Mouse (Mus musculus) heart, embryonic 12.5 days (tissue): ENCODE measurements around the gene Gm1043. TPM values are rescaled to one million over a fixed set of nuclear protein-coding genes. Genes with fewer than 3 reads are reported as not detected.

Experiments used
- ATAC-seq: fragments of 200-750 bp; cut with Nextera tagmentation; 2 replicates; pipeline ENCODE4 v1.8.0; 2017; ENCODE audit warnings: moderate TSS enrichment, moderate library complexity; ENCODE audit not compliant: insufficient number of reproducible peaks, low FRiP score
- H3K27ac ChIP-seq: fragments of 300-500 bp; sonication (generic); 2 replicates; pipeline ENCODE4 v1.5.1; 2016; ENCODE audit warnings: mild to moderate bottlenecking, moderate library complexity; ENCODE audit not compliant: poor library complexity, severe bottlenecking
- H3K27me3 ChIP-seq: fragments of 300-500 bp; sonication (generic); replicated peaks from 2 replicates; pipeline ENCODE4 v1.6.1; 2016; ENCODE audit warnings: mild to moderate bottlenecking, moderate library complexity
- H3K36me3 ChIP-seq: fragments of 300-500 bp; sonication (generic); 2 replicates; pipeline ENCODE4 v1.6.1; 2016; ENCODE audit warnings: mild to moderate bottlenecking, moderate library complexity
- H3K4me1 ChIP-seq: fragments of 300-500 bp; sonication (generic); replicated peaks from 2 replicates; pipeline ENCODE4 v1.6.1; 2016; ENCODE audit warnings: mild to moderate bottlenecking
- H3K4me2 ChIP-seq: fragments of 300-500 bp; sonication (generic); 2 replicates; pipeline ENCODE4 v1.6.1; 2016; ENCODE audit warnings: mild to moderate bottlenecking, moderate library complexity
- H3K4me3 ChIP-seq: fragments of 300-500 bp; sonication (generic); 2 replicates; pipeline ENCODE4 v1.5.1; 2016; ENCODE audit warnings: mild to moderate bottlenecking
- H3K9ac ChIP-seq: fragments of 300-500 bp; sonication (generic); 2 replicates; pipeline ENCODE4 v1.6.1; 2016; ENCODE audit warnings: mild to moderate bottlenecking, moderate library complexity
- H3K9me3 ChIP-seq: fragments of 300-500 bp; sonication (generic); replicated peaks from 2 replicates; pipeline ENCODE4 v1.6.1; 2016; ENCODE audit warnings: mild to moderate bottlenecking, moderate library complexity
- WGBS: fragments of 180-500 bp; shearing (Covaris S2); methylation state at CpG from one replicate; pipeline ENCODE4 v1.1.7; 2016; 5-methylcytosine and 5-hydroxymethylcytosine counted together
- polyA plus RNA-seq: library from polyadenylated mRNA; unstranded; fragments of >200 nt; fragmentation: Nextera tagmentation; extraction: Ambion mirVana; gene quantifications from 2 replicates; pipeline ENCODE4 v1.2.1, GENCODE M21; 2016

Gm1043 gene
- polyA plus RNA-seq, 1 experiment from 2014 or later: not detected

GRCm38 (mm10) chr5:37177061-37177460, 91.9 kb downstream of the Gm1043 start:
- Histone ChIP-seq H3K9me3 (0 out of 2 replicates have a peak, but pooled peaks cover 5% of the 10 kb centered on the region), H3K4me1 (peaks cover 6% of the 10 kb centered on the region), H3K36me3 (no peaks in the 10 kb centered on the region), H3K27me3 (peaks cover 34% of the 10 kb centered on the region; the same call in 1 of the 2 replicates), H3K4me3 (no peak overlapping the region), H3K4me2 (no peak overlapping the region), H3K9ac (no peak overlapping the region), H3K27ac (no peak overlapping the region)
- ATAC-seq: no peak
- 73% methylated on average over 7 of the region's 7 CpGs for WGBS

- WGBS: 61% methylated on average over 4 of the region's 4 CpGs
- H3K27ac ChIP-seq: no peak overlapping the region
Observed at GRCm38 (mm10) chr5:37178811-37179210, 93.6 kb downstream of the Gm1043 start.

GRCm38 (mm10) chr5:37179872-37180271, 94.7 kb downstream of the Gm1043 start:
- Histone ChIP-seq H3K9me3 (0 out of 2 replicates have a peak, but pooled peaks cover 5% of the 10 kb centered on the region), H3K27ac (no peak overlapping the region), H3K27me3 (peaks cover 23% of the 10 kb centered on the region), H3K4me3 (no peak overlapping the region), H3K4me2 (no peak overlapping the region), H3K36me3 (no peaks in the 10 kb centered on the region), H3K4me1 (no peaks in the 10 kb centered on the region), H3K9ac (no peak overlapping the region)
- 87% methylated on average over 9 of the region's 9 CpGs for WGBS
- no peak for ATAC-seq

More at GRCm38 (mm10) chr5:37178811-37179210, 93.6 kb downstream of the Gm1043 start:
- no peaks in the 10 kb centered on the region for H3K36me3 ChIP-seq
- peaks cover 25% of the 10 kb centered on the region; the same call in 1 of the 2 replicates for H3K27me3 ChIP-seq
- H3K9ac ChIP-seq: no peak overlapping the region
- no peaks in the 10 kb centered on the region for H3K4me1 ChIP-seq
- H3K4me2 ChIP-seq: no peak overlapping the region
- no peak overlapping the region for H3K4me3 ChIP-seq
- H3K9me3 ChIP-seq: 0 out of 2 replicates have a peak, but pooled peaks cover 5% of the 10 kb centered on the region
- ATAC-seq: no peak

GRCm38 (mm10) chr5:37180624-37181023, 95.5 kb downstream of the Gm1043 start:
- WGBS: 33% methylated on average over 1 of the region's 1 CpGs
- Histone ChIP-seq H3K4me3 (no peak overlapping the region), H3K4me2 (no peak overlapping the region), H3K4me1 (no peaks in the 10 kb centered on the region), H3K27ac (no peak overlapping the region), H3K36me3 (no peaks in the 10 kb centered on the region), H3K9me3 (0 out of 2 replicates have a peak, but pooled peaks cover 5% of the 10 kb centered on the region), H3K27me3 (peaks cover 21% of the 10 kb centered on the region), H3K9ac (no peak overlapping the region)
- ATAC-seq: no peak

GRCm38 (mm10) chr5:37184605-37185004, 99.4 kb downstream of the Gm1043 start:
- Histone ChIP-seq H3K4me1 (no peaks in the 10 kb centered on the region), H3K27ac (no peak overlapping the region), H3K4me3 (no peak overlapping the region), H3K9ac (no peak overlapping the region), H3K9me3 (0 out of 2 replicates have a peak, but pooled peaks cover 5% of the 10 kb centered on the region), H3K27me3 (peaks cover 21% of the 10 kb centered on the region), H3K36me3 (no peaks in the 10 kb centered on the region), H3K4me2 (no peak overlapping the region)
- 64% methylated on average over 7 of the region's 7 CpGs for WGBS
- ATAC-seq: no peak

- Histone ChIP-seq H3K4me1 (no peaks in the 10 kb centered on the region), H3K4me3 (no peak overlapping the region), H3K4me2 (no peak overlapping the region), H3K27ac (no peak overlapping the region), H3K9me3 (no peaks in the 10 kb centered on the region), H3K27me3 (peaks cover 50% of the 10 kb centered on the region), H3K9ac (no peak overlapping the region), H3K36me3 (no peaks in the 10 kb centered on the region)
- no peak for ATAC-seq
- 75% methylated on average over 5 of the region's 5 CpGs for WGBS
Observed at GRCm38 (mm10) chr5:37190378-37190777, 105.2 kb downstream of the Gm1043 start.

- Histone ChIP-seq H3K36me3 (no peaks in the 10 kb centered on the region), H3K9ac (no peak overlapping the region), H3K27me3 (peaks cover 63% of the 10 kb centered on the region), H3K9me3 (no peaks in the 10 kb centered on the region), H3K4me3 (no peak overlapping the region), H3K4me1 (peaks cover 28% of the 10 kb centered on the region), H3K27ac (no peak overlapping the region), H3K4me2 (no peak overlapping the region)
- ATAC-seq: no peak
- WGBS: 84% methylated on average over 8 of the region's 8 CpGs
Observed at GRCm38 (mm10) chr5:37196196-37196595, 111.0 kb downstream of the Gm1043 start.

GRCm38 (mm10) chr5:37196666-37197250, 111.6 kb downstream of the Gm1043 start:
- Histone ChIP-seq H3K4me3 (no peak overlapping the region), H3K36me3 (no peaks in the 10 kb centered on the region), H3K4me2 (no peak overlapping the region), H3K27ac (no peak overlapping the region), H3K9me3 (no peaks in the 10 kb centered on the region), H3K27me3 (peaks cover 57% of the 10 kb centered on the region), H3K9ac (no peak overlapping the region), H3K4me1 (peaks cover 28% of the 10 kb centered on the region)
- 59% methylated on average over 10 of the region's 10 CpGs for WGBS
- ATAC-seq: no peak

- H3K4me1 ChIP-seq: peaks cover 28% of the 10 kb centered on the region
- no peak overlapping the region for H3K4me3 ChIP-seq
- H3K4me2 ChIP-seq: no peak overlapping the region
- H3K27ac ChIP-seq: no peak overlapping the region
- H3K36me3 ChIP-seq: no peaks in the 10 kb centered on the region
- WGBS: 68% methylated on average over 3 of the region's 3 CpGs
- ATAC-seq: no peak
- peaks cover 56% of the 10 kb centered on the region for H3K27me3 ChIP-seq
- no peak overlapping the region for H3K9ac ChIP-seq
- H3K9me3 ChIP-seq: no peaks in the 10 kb centered on the region
Observed at GRCm38 (mm10) chr5:37197423-37197822, 112.3 kb downstream of the Gm1043 start.

GRCm38 (mm10) chr5:37198011-37198688, 113.0 kb downstream of the Gm1043 start:
- Histone ChIP-seq H3K4me1 (peaks cover 28% of the 10 kb centered on the region), H3K36me3 (no peaks in the 10 kb centered on the region), H3K4me2 (no peak overlapping the region), H3K4me3 (no peak overlapping the region), H3K9ac (no peak overlapping the region), H3K27ac (0 out of 2 replicates have a peak overlapping the region, but pooled peaks have one; percentile 13), H3K27me3 (peaks cover 54% of the 10 kb centered on the region), H3K9me3 (no peaks in the 10 kb centered on the region)
- ATAC-seq: peak; percentile 70
- 25% methylated on average over 2 of the region's 2 CpGs for WGBS

- no peak overlapping the region for H3K4me3 ChIP-seq
- H3K4me2 ChIP-seq: no peak overlapping the region
- H3K27ac ChIP-seq: no peak overlapping the region
- no peaks in the 10 kb centered on the region for H3K9me3 ChIP-seq
- H3K4me1 ChIP-seq: peaks cover 19% of the 10 kb centered on the region
- H3K27me3 ChIP-seq: peaks cover 23% of the 10 kb centered on the region; the same call in 1 of the 2 replicates
- no peak overlapping the region for H3K9ac ChIP-seq
- WGBS: 37% methylated on average over 1 of the region's 1 CpGs
- H3K36me3 ChIP-seq: no peaks in the 10 kb centered on the region
- ATAC-seq: no peak
Observed at GRCm38 (mm10) chr5:37202285-37202684, 117.1 kb downstream of the Gm1043 start.
